Mouse (Mus musculus): ENCODE results near the gene Fabp1. TPM values are rescaled to one million over a fixed set of nuclear protein-coding genes. Genes with fewer than 3 reads are reported as not detected.

Gene Fabp1
- total RNA-seq, 2 experiments from 2014 or later: not detected

DNA sequence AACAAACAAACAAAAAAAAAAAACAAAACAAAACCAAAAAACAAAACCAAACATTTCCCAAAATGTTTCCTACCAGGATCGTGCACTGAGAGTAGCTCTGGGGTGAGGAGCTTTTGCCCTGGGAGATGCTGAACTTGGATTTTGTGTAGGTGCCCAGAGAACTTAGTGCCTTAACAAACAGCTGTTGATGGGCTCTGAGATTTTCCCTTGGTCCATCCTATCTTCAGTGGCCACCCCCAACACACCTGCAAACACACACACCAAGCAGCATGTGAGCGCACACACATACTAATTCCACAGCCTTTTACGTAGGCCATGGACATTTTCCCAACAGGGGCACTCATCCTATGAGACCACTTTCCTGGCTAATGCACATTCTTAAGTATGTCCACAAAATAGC, 12.8 kb downstream of the Fabp1 start:
- no peak for DNase-seq

- no peak for DNase-seq
These were observed 21.9 kb downstream of the Fabp1 start for GRCm38 (mm10) chr6:71221501-71221900.

DNA sequence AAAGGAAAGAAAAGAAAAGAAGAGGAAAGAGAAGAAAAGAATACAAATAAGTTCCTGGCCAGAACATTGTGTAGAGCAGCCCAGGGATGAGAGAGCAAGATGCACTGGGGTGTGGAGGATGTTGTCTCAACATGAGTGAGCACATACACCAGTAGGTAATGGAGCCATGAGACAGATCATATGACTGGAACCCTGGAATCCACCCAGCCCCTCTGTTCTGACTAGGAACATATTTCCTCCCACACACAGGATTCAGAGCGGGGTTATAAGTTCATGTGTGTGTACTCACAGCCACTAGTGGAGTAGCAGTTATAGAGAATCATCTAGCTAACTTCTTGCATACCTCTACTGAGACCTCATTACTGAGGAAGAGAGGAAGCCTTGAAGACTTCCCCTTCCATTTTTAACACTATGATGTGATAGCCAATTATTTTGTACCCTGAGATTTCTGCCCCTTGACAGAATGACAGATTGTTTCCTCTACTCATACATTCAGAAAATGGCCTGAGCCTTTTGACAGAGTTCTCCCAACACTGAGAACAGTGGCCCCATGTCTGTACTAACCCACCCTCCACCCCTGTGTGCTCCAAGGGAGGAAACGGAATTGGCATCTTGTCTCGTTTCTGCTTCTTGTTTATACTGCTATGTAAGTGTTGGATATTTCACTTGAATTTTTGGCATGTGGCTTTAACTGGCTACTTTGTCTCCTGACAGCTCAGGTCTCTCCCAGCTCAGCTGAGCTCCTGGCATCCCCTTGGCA, 24.7 kb downstream of the Fabp1 start:
- DNase-seq: no peak

GRCm38 (mm10) chr6:71226544-71226943, 26.9 kb downstream of the Fabp1 start:
- no peak for DNase-seq

DNA sequence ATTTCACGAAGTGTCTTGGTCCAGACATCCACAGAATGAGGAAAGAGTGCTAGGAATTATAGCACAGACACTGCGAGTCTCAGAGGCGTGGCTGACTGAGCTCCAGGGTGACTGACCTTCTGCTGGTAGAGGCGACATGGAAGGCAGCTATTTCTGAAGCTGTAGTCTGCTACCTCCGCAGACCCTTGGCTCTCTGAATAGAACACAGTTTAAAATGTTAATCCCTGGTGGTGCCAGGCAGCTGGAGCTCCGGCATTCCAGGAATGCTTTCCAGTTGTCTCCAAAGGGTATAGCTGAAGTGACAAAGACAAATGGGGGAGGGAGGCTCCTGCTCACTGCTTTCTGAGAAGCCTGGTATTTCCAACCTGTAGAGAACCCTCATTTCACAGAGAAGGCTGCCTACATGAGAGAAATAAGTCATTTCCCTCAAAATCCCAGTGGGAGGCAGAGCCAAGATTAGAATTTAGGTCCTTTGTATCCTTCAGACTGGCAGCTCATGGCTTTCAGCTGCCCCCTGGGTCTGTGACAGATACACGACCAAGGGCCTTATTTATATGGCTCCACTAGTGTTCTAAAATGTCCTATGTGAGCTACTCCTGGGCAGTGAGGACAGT, 27.6 kb downstream of the Fabp1 start:
- DNase-seq: no peak

GRCm38 (mm10) chr6:71235121-71235520, 35.5 kb downstream of the Fabp1 start:
- DNase-seq: no peak

DNA sequence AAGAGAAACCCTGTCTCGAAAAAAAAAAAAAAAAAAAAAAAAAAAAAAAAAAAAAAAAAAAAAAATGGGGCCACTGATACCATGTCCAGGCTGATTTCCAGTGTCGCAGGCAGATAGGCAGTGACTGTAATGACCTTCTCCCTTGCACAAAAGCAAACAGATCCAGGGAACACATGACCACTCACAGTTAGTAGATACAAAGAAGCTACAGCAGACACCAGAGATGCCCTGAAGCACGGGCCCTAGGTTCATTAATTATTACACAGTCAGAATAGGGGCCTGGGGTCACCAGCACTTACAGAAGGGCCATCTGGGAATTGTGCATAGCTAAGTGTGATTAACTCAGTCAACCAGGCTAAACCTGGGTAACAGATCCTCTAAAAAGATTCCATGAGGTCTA, 36.3 kb downstream of the Fabp1 start:
- DNase-seq: no peak

GRCm38 (mm10) chr6:71236506-71236905, 36.9 kb downstream of the Fabp1 start:
- no peak for DNase-seq

DNA sequence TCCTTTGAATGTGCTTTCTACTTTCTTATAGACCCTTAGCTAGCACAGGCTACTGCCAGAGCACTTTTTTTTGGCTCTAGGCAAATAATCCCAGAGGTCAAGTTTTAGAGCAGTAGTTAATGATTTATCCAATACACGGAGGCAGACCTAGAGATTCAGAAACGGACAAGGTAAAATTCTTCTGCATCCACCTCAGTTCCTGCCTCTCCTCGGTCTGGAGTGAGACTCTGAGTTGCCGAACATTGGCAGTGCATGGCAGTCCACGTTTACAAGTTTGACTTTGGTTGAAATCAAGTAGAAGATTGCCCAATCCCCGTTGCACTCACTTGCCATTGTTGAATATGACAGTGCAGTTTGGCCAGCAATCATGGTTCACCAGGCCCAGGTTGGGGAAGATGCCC, 37.4 kb downstream of the Fabp1 start:
- no peak for DNase-seq

- no peak for DNase-seq
These were observed 39.6 kb downstream of the Fabp1 start for GRCm38 (mm10) chr6:71239069-71239750.

- DNase-seq: no peak
These were observed 41.2 kb downstream of the Fabp1 start for GRCm38 (mm10) chr6:71240831-71241230.

DNA sequence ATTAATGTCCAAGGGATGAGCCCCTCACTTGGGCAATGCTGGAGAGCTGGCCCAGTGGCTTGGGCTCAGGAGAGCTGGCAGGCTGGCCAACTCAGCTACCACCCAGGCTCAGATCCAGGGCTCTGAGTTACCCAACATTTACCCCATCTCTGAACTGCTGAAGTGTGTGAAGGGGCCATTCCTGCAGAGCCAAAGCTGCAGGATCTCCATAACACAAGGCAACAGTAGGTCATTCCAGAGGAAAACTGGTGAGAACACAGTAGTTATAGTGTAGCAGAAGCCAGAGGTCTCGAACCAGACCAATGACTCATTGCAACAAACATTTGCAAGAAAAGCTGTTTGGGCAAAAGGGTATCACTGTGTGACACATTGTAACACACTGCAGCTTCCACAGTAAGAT, 43.2 kb downstream of the Fabp1 start:
- DNase-seq: no peak

GRCm38 (mm10) chr6:71243258-71243657, 43.6 kb downstream of the Fabp1 start:
- DNase-seq: no peak

DNA sequence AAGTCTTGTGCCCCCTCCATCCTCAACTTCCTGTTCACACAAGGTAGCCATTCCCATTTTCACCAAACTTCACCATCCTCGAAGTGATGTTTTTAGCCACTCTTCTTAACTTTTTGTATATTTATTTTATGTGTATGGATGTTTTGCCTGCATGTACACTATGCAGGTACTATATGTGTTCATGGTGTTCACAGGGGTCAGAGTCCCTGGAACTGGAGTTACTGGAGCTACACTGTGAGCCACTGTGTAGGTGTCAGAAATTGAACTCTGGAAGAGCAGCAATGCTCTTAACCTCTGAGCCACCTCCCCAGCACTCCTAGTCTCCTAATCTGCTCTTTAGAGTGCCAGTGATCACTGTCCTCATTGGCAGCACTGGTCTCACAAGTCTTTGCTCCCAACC, 48.8 kb downstream of the Fabp1 start:
- no peak for DNase-seq

DNA sequence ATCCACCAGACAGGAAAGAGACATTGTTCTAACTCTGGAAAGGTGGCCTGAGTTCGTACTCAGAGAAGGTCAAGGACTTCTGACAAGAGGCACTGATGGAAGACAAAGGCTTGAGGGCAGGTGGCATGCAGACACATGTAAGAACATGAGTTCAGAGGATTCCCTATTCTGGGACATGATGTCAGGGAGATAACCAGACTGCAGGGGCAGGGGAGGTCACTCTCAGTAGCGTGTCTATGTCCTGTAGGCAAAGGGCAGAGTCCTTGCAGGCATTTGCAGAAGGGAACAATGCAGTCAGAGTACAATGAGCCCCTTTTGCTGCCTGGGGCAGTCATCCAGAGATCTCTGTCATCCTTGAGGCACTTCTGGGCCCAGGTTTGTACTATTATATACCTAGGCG, 50.0 kb downstream of the Fabp1 start:
- no peak for DNase-seq

DNA sequence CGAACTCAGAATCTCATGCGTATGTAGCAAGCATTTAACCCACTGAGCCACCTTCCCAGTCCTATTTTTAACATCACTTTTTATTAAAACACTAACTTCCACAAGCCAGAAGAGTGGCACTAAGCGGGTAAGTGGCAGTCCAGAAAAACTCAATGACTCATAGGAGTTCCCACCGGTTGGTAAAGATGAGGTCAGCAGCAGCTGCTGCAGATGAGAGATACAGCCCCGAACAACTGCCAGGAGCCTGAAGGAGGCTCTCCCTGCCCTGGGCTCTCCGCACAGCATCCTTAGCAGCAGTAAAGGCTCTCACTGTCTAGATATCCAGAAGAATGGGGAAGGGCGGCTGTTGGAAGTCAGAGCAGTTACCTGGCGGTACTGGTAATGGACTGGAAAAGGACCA, 51.3 kb downstream of the Fabp1 start:
- no peak for DNase-seq

DNA sequence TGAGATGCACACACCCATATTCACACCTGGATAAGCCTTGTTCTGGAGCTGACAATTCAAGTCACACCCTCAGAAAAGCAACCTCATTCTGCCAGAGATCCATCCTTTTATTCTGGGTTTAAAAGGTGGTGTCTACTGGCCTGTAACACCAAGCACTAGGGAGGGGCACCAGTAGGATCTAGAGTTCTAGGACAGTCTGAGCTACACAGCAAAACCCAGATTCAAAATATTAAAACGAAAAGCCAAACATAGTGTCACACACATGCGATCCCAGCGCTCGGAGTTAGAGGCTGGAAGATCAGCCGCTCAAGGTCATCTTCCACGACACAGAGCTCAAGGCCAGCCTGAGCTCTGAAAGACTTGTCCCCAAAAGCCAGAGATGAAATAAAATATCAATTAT, 54.8 kb downstream of the Fabp1 start:
- no peak for DNase-seq

Other genes with a start within 250 kb of the Fabp1 start
- not detected for gene Foxi3, start 243.3 kb upstream of the Fabp1 start, total RNA-seq (2021)
- gene Thnsl2, start 55.4 kb upstream of the Fabp1 start, total RNA-seq (2021): 1 to 10 TPM; 3.1 to 3.7 TPM
- 10 to 100 TPM; 17.2 to 17.4 TPM for gene Krcc1, start 71.8 kb downstream of the Fabp1 start, total RNA-seq (2021)
- gene Smyd1, start 122.4 kb downstream of the Fabp1 start, total RNA-seq (2021): under 1 TPM; 0.47 to 0.86 TPM
- gene Cd8b1, start 123.0 kb downstream of the Fabp1 start, total RNA-seq (2021): not detected
- not detected for gene Cd8a, start 173.6 kb downstream of the Fabp1 start, total RNA-seq (2021)
- gene Rmnd5a, start 240.8 kb downstream of the Fabp1 start, total RNA-seq (2021): 100 to 1,000 TPM; 100 to 103 TPM

Data from layer of hippocampus, postnatal 36 days (tissue).